In the genomic region with DNA sequence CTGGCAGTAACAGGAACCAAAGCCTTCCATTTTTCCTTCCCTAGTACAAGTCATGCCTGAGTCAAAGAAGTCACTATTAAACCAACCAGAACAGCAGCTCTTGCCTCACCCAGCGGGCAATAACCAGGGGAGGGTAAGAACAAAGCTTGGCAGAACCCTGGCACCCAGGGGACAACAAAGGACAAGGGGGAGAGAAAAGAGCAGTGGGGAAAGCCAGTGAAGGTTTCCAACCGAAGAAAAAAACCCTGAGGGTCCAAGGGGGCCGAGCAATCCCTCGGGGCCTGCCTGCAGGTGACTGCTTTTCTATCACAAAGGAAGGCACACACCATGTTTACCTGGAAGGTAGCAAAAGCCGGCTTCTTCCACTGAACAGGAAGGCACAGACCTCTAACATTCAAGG, we compare ENCODE assay signal across 8 mouse cellular contexts. TPM values are rescaled to one million over a fixed set of nuclear protein-coding genes. Genes with fewer than 3 reads are reported as not detected.
DNase-seq lines count a peak whose midpoint lies in the region; ATAC-seq and TF ChIP-seq lines count a peak whose summit lies in the region.

No protein-coding gene starts in this region.

- 0 out of 2 replicates have a peak overlapping the region, but pooled peaks have one; percentile 17 for H3K9ac ChIP-seq in limb, embryonic 14.5 days (ENCODE audit: low read depth, low read length, severe bottlenecking)
- no peak overlapping the region for H3K9ac ChIP-seq in stomach, embryonic 15.5 days

- ATAC-seq in limb, embryonic 14.5 days (ENCODE audit: low FRiP score, low read depth) = no peak
- ATAC-seq in stomach, embryonic 15.5 days (ENCODE audit: insufficient read depth, low FRiP score, low read depth) = no peak

- no peaks in the 10 kb centered on the region for H3K9me3 ChIP-seq in limb, embryonic 14.5 days (ENCODE audit: control insufficient read depth, low read length)
- no peaks in the 10 kb centered on the region for H3K9me3 ChIP-seq in stomach, embryonic 15.5 days

- H3K27me3 ChIP-seq in spleen, adult 2 months (ENCODE audit: control insufficient read depth, insufficient read depth, low read length) = no peaks in the 10 kb centered on the region
- H3K27me3 ChIP-seq in limb, embryonic 14.5 days (ENCODE audit: control insufficient read depth, insufficient read depth, low read length) = no peaks in the 10 kb centered on the region
- H3K27me3 ChIP-seq in stomach, embryonic 15.5 days (replicated peaks) = no peaks in the 10 kb centered on the region

- TF ChIP-seq CTCF in spleen, adult 2 months (IDR thresholded peaks at IDR 0.05; ENCODE audit: extremely low read depth, insufficient read depth, insufficient read length, insufficient replicate concordance) = no peak

- peaks cover 26% of the 10 kb centered on the region; the same call in 1 of the 2 replicates for H3K4me1 ChIP-seq in spleen, adult 2 months (ENCODE audit: control insufficient read depth, insufficient read depth, insufficient read length)
- H3K4me1 ChIP-seq in limb, embryonic 14.5 days (ENCODE audit: control insufficient read depth, insufficient read depth, low read length) = peaks cover 38% of the 10 kb centered on the region
- H3K4me1 ChIP-seq in stomach, embryonic 15.5 days = peaks cover 18% of the 10 kb centered on the region

- H3K27ac ChIP-seq in spleen, adult 2 months (ENCODE audit: insufficient read depth, low read length) = peak overlapping the region; percentile 95
- no peak overlapping the region for H3K27ac ChIP-seq in limb, embryonic 14.5 days (replicated peaks; ENCODE audit: low read depth, low read length)
- peak overlapping the region; percentile 67 for H3K27ac ChIP-seq in stomach, embryonic 15.5 days

- 25% methylated on average over 5 of the region's 5 CpGs for WGBS in spleen, adult 2 months
- WGBS in limb, embryonic 14.5 days = 46% methylated on average over 5 of the region's 5 CpGs
- WGBS in stomach, embryonic 15.5 days = 60% methylated on average over 5 of the region's 5 CpGs

- no peaks in the 10 kb centered on the region for H3K36me3 ChIP-seq in spleen, adult 2 months (ENCODE audit: control insufficient read depth, insufficient read depth, low read length)
- H3K36me3 ChIP-seq in limb, embryonic 14.5 days (ENCODE audit: control insufficient read depth, insufficient read depth, low read length) = no peaks in the 10 kb centered on the region
- no peaks in the 10 kb centered on the region for H3K36me3 ChIP-seq in stomach, embryonic 15.5 days

- peak; percentile 48 for DNase-seq in cerebellum, adult 9-10 months
- no peak for DNase-seq in cerebellum, postnatal 25 days
- no peak for DNase-seq in spleen, adult 2 months (ENCODE audit: low read depth in 1 of 2, low spot score in 2 of 2)
- no peak for DNase-seq in spleen, postnatal 10 days (ENCODE audit: low spot score in 2 of 2)
- DNase-seq in limb, embryonic 14.5 days (ENCODE audit: low spot score) = no peak
- DNase-seq in urinary bladder, postnatal 4 days (ENCODE audit: low spot score in 2 of 2) = no peak
- DNase-seq in adipocyte (ENCODE audit: low spot score) = no peak

- no peak for TF ChIP-seq POLR2A in spleen, adult 2 months (IDR thresholded peaks at IDR 0.05; ENCODE audit: low read depth, low read length)
- no peak for TF ChIP-seq POLR2A in limb, embryonic 14.5 days (IDR thresholded peaks at IDR 0.05; ENCODE audit: borderline replicate concordance, extremely low read depth, insufficient read depth, insufficient read length)

- peak overlapping the region; percentile 86 for H3K4me3 ChIP-seq in spleen, adult 2 months (ENCODE audit: extremely low read depth, insufficient read depth, insufficient read length)
- H3K4me3 ChIP-seq in limb, embryonic 14.5 days (replicated peaks; ENCODE audit: low read length) = peak overlapping the region; percentile 88
- H3K4me3 ChIP-seq in stomach, embryonic 15.5 days (replicated peaks) = peak overlapping the region; percentile 74

- peak overlapping the region; percentile 73 for H3K4me2 ChIP-seq in limb, embryonic 14.5 days (replicated peaks; ENCODE audit: low read depth, low read length, severe bottlenecking)
- H3K4me2 ChIP-seq in stomach, embryonic 15.5 days = peak overlapping the region; percentile 87

RNA-seq across cellular contexts. Expression of a gene that starts 1.7 kb away (rescaled TPM):
- 47.7 and 57.3 TPM in 2 replicates for polyA plus RNA-seq in spleen, adult 2 months (2012; rRNA removed)
- 22.3 and 22.4 TPM in 2 replicates for polyA plus RNA-seq in limb, embryonic 14.5 days (2012; rRNA removed)
- 13.1 and 13.5 TPM in 2 replicates for polyA plus RNA-seq in limb, embryonic 14.5 days (2014; fragmentation: Nextera tagmentation; extraction: Ambion mirVana)
- polyA plus RNA-seq in stomach, embryonic 15.5 days (2015; fragmentation: Nextera tagmentation; extraction: Ambion mirVana) = 13.8 and 13.9 TPM in 2 replicates

RNA-seq across cellular contexts. Expression of a gene that starts 43.3 kb away (rescaled TPM):
- polyA plus RNA-seq in spleen, adult 2 months (2012; rRNA removed) = 20.9 and 25.3 TPM in 2 replicates
- 24.3 and 29.7 TPM in 2 replicates for polyA plus RNA-seq in limb, embryonic 14.5 days (2012; rRNA removed)
- 17.7 and 19.5 TPM in 2 replicates for polyA plus RNA-seq in limb, embryonic 14.5 days (2014; fragmentation: Nextera tagmentation; extraction: Ambion mirVana)
- 20.3 and 20.5 TPM in 2 replicates for polyA plus RNA-seq in stomach, embryonic 15.5 days (2015; fragmentation: Nextera tagmentation; extraction: Ambion mirVana)
